Mouse (Mus musculus): ENCODE data around the gene Plcl2.

The Plcl2 gene

GRCm38 (mm10) chr17:50509251-50510104 lies at the start of gene Plcl2:
Gene Plcl2 (plus strand): TSS chr17:50509403.
- peak; percentile 27 for DNase-seq

GRCm38 (mm10) chr17:50460301-50460700 lies 48.9 kb upstream of the Plcl2 start:
- DNase-seq, result no peak

GRCm38 (mm10) chr17:50467438-50467837 lies 41.8 kb upstream of the Plcl2 start:
- DNase-seq, result no peak

GRCm38 (mm10) chr17:50469126-50469525 lies 40.1 kb upstream of the Plcl2 start:
- no peak for DNase-seq

GRCm38 (mm10) chr17:50469543-50470431 lies 39.4 kb upstream of the Plcl2 start:
- DNase-seq, result peak; percentile 64

GRCm38 (mm10) chr17:50470432-50471078 lies 38.6 kb upstream of the Plcl2 start:
- peak; percentile 33 for DNase-seq

- DNase-seq, result peak; percentile 17
These were observed 38.0 kb upstream of the Plcl2 start for GRCm38 (mm10) chr17:50471230-50471629.

GRCm38 (mm10) chr17:50477277-50477676 lies 31.9 kb upstream of the Plcl2 start:
- DNase-seq, result no peak

GRCm38 (mm10) chr17:50480867-50481266 lies 28.3 kb upstream of the Plcl2 start:
- DNase-seq, result no peak

- no peak for DNase-seq
These were observed 25.5 kb upstream of the Plcl2 start for GRCm38 (mm10) chr17:50483700-50484099.

- DNase-seq, result no peak
These were observed 24.2 kb upstream of the Plcl2 start for GRCm38 (mm10) chr17:50484981-50485380.

GRCm38 (mm10) chr17:50487058-50487618 lies 22.1 kb upstream of the Plcl2 start:
- no peak for DNase-seq

GRCm38 (mm10) chr17:50487670-50488069 lies 21.5 kb upstream of the Plcl2 start:
- DNase-seq, result no peak

GRCm38 (mm10) chr17:50488406-50488805 lies 20.8 kb upstream of the Plcl2 start:
- no peak for DNase-seq

GRCm38 (mm10) chr17:50488895-50489294 lies 20.3 kb upstream of the Plcl2 start:
- DNase-seq, result no peak

- no peak for DNase-seq
These were observed 18.4 kb upstream of the Plcl2 start for GRCm38 (mm10) chr17:50490644-50491430.

- peak; percentile 52 for DNase-seq
These were observed 17.7 kb upstream of the Plcl2 start for GRCm38 (mm10) chr17:50491496-50491895.

GRCm38 (mm10) chr17:50495216-50495889 lies 13.8 kb upstream of the Plcl2 start:
- no peak for DNase-seq

GRCm38 (mm10) chr17:50498062-50498697 lies 11.0 kb upstream of the Plcl2 start:
- no peak for DNase-seq

- DNase-seq, result no peak
These were observed 10.0 kb upstream of the Plcl2 start for GRCm38 (mm10) chr17:50499091-50499790.

Measured in layer of hippocampus, adult 9-11 months (tissue).